Mouse (Mus musculus): ENCODE results near the gene Ceacam5. TPM values are rescaled to one million over a fixed set of nuclear protein-coding genes. Genes with fewer than 3 reads are reported as not detected.

Ceacam5 gene
- polyA plus RNA-seq (2012; ENCODE audit: insufficient read depth, insufficient read length, missing spikeins), result not detected in 2 replicates

GRCm38 (mm10) chr7:17712938-17713337, at the start of gene Ceacam5:
Gene Ceacam5 (plus strand): TSS chr7:17713238.
- TF ChIP-seq POLR2A (IDR thresholded peaks at IDR 0.05; ENCODE audit: borderline replicate concordance, low read depth, low read length) (no peak), CTCF (IDR thresholded peaks at IDR 0.05; ENCODE audit: low read depth, low read length) (no peak)
- Histone ChIP-seq H3K27ac (ENCODE audit: insufficient read depth, low read depth, low read length) (no peak within 1 kb of the TSS), H3K4me1 (ENCODE audit: control insufficient read depth, insufficient read depth, low read length) (no peaks in the 10 kb centered on the region), H3K4me3 (ENCODE audit: insufficient read depth, low read length) (no peak within 1 kb of the TSS)

Other genes starting within 250 kb of the Ceacam5 start
- not detected in 2 replicates for gene Ceacam14, start 99.4 kb downstream of the Ceacam5 start, polyA plus RNA-seq (2012; ENCODE audit: insufficient read depth, insufficient read length, missing spikeins)
- not detected in 2 replicates for gene Gm5155, start 158.5 kb downstream of the Ceacam5 start, polyA plus RNA-seq (2012; ENCODE audit: insufficient read depth, insufficient read length, missing spikeins)

Measured in bone marrow macrophage, adult 2 months (primary cell).